Mouse (Mus musculus): Measurements from ENCODE around the gene Lrrc4.

Gene Lrrc4

GRCm38 (mm10) chr6:28831011-28831853 lies at the start of gene Lrrc4:
Lrrc4 (minus strand) TSS chr6:28831747.
- no peak for DNase-seq (ENCODE audit: low read depth, low spot score)

- no peak for DNase-seq (ENCODE audit: low read depth, low spot score)
These were observed 49.4 kb upstream of the Lrrc4 start for GRCm38 (mm10) chr6:28880909-28881308.

- no peak for DNase-seq (ENCODE audit: low read depth, low spot score)
These were observed 47.8 kb upstream of the Lrrc4 start for GRCm38 (mm10) chr6:28879315-28879714.

- no peak for DNase-seq (ENCODE audit: low read depth, low spot score)
These were observed 46.6 kb upstream of the Lrrc4 start for GRCm38 (mm10) chr6:28877945-28878666.

GRCm38 (mm10) chr6:28876492-28876891 lies 44.9 kb upstream of the Lrrc4 start:
- DNase-seq (ENCODE audit: low read depth, low spot score), result no peak

- DNase-seq (ENCODE audit: low read depth, low spot score), result no peak
These were observed 43.8 kb upstream of the Lrrc4 start for GRCm38 (mm10) chr6:28875333-28875732.

GRCm38 (mm10) chr6:28874759-28875158 lies 43.2 kb upstream of the Lrrc4 start:
- no peak for DNase-seq (ENCODE audit: low read depth, low spot score)

GRCm38 (mm10) chr6:28874053-28874452 lies 42.5 kb upstream of the Lrrc4 start:
- DNase-seq (ENCODE audit: low read depth, low spot score), result no peak

- DNase-seq (ENCODE audit: low read depth, low spot score), result no peak
These were observed 40.9 kb upstream of the Lrrc4 start for GRCm38 (mm10) chr6:28872421-28872795.

- DNase-seq (ENCODE audit: low read depth, low spot score), result no peak
These were observed 40.3 kb upstream of the Lrrc4 start for GRCm38 (mm10) chr6:28871725-28872420.

GRCm38 (mm10) chr6:28867516-28868251 lies 36.1 kb upstream of the Lrrc4 start:
- peak; percentile 79 for DNase-seq (ENCODE audit: low read depth, low spot score)

GRCm38 (mm10) chr6:28866206-28866605 lies 34.7 kb upstream of the Lrrc4 start:
- DNase-seq (ENCODE audit: low read depth, low spot score), result peak; percentile 68

GRCm38 (mm10) chr6:28865112-28865511 lies 33.6 kb upstream of the Lrrc4 start:
- no peak for DNase-seq (ENCODE audit: low read depth, low spot score)

- peak; percentile 56 for DNase-seq (ENCODE audit: low read depth, low spot score)
These were observed 33.1 kb upstream of the Lrrc4 start for GRCm38 (mm10) chr6:28864684-28865083.

GRCm38 (mm10) chr6:28862304-28862703 lies 30.8 kb upstream of the Lrrc4 start:
- DNase-seq (ENCODE audit: low read depth, low spot score), result peak; percentile 68

GRCm38 (mm10) chr6:28860922-28861321 lies 29.4 kb upstream of the Lrrc4 start:
- no peak for DNase-seq (ENCODE audit: low read depth, low spot score)

- DNase-seq (ENCODE audit: low read depth, low spot score), result no peak
These were observed 28.9 kb upstream of the Lrrc4 start for GRCm38 (mm10) chr6:28860450-28860849.

- DNase-seq (ENCODE audit: low read depth, low spot score), result no peak
These were observed 27.5 kb upstream of the Lrrc4 start for GRCm38 (mm10) chr6:28859094-28859493.

GRCm38 (mm10) chr6:28857198-28858180 lies 25.9 kb upstream of the Lrrc4 start:
- DNase-seq (ENCODE audit: low read depth, low spot score), result no peak

GRCm38 (mm10) chr6:28856789-28857188 lies 25.2 kb upstream of the Lrrc4 start:
- no peak for DNase-seq (ENCODE audit: low read depth, low spot score)
